Mouse (Mus musculus): ENCODE data around the gene Hoxb4.
A peak's percentile ranks its signal among the peaks of the same experiment; 100 is the strongest.

Gene Hoxb4

GRCm38 (mm10) chr11:96317608-96318367, at the start of gene Hoxb4:
Gene Hoxb4, plus strand, starts transcription at chr11:96318267.
- DNase-seq (ENCODE audit: low read depth, low spot score): no peak

GRCm38 (mm10) chr11:96269869-96270268, 48.2 kb upstream of the Hoxb4 start:
- no peak for DNase-seq (ENCODE audit: low read depth, low spot score)

- DNase-seq (ENCODE audit: low read depth, low spot score): no peak
These were observed 47.0 kb upstream of the Hoxb4 start, which contains the start of gene Hoxb9 for GRCm38 (mm10) chr11:96270996-96271540. Gene Hoxb9, plus strand, starts transcription at chr11:96271457.

GRCm38 (mm10) chr11:96271541-96272011, 46.5 kb upstream of the Hoxb4 start:
- DNase-seq (ENCODE audit: low read depth, low spot score): no peak

GRCm38 (mm10) chr11:96272024-96272921, 45.8 kb upstream of the Hoxb4 start:
- DNase-seq (ENCODE audit: low read depth, low spot score): no peak

- no peak for DNase-seq (ENCODE audit: low read depth, low spot score)
These were observed 43.6 kb upstream of the Hoxb4 start for GRCm38 (mm10) chr11:96274428-96274827.

- DNase-seq (ENCODE audit: low read depth, low spot score): no peak
These were observed 42.2 kb upstream of the Hoxb4 start for GRCm38 (mm10) chr11:96275896-96276295.

GRCm38 (mm10) chr11:96277151-96278044, 40.7 kb upstream of the Hoxb4 start:
- DNase-seq (ENCODE audit: low read depth, low spot score): no peak

GRCm38 (mm10) chr11:96278324-96278723, 39.7 kb upstream of the Hoxb4 start:
- no peak for DNase-seq (ENCODE audit: low read depth, low spot score)

- peak; percentile 80 for DNase-seq (ENCODE audit: low read depth, low spot score)
These were observed 39.3 kb upstream of the Hoxb4 start for GRCm38 (mm10) chr11:96278773-96279172.

- DNase-seq (ENCODE audit: low read depth, low spot score): no peak
These were observed 38.4 kb upstream of the Hoxb4 start for GRCm38 (mm10) chr11:96279421-96280233.

GRCm38 (mm10) chr11:96280399-96281378, 37.4 kb upstream of the Hoxb4 start:
- no peak for DNase-seq (ENCODE audit: low read depth, low spot score)

- no peak for DNase-seq (ENCODE audit: low read depth, low spot score)
These were observed 36.7 kb upstream of the Hoxb4 start for GRCm38 (mm10) chr11:96281396-96281795.

- no peak for DNase-seq (ENCODE audit: low read depth, low spot score)
These were observed 36.1 kb upstream of the Hoxb4 start, which contains the start of gene Hoxb8 for GRCm38 (mm10) chr11:96281855-96282570. Gene Hoxb8, plus strand, starts transcription at chr11:96281905.

- no peak for DNase-seq (ENCODE audit: low read depth, low spot score)
These were observed 35.2 kb upstream of the Hoxb4 start for GRCm38 (mm10) chr11:96282795-96283430.

- DNase-seq (ENCODE audit: low read depth, low spot score): no peak
These were observed 33.9 kb upstream of the Hoxb4 start for GRCm38 (mm10) chr11:96284041-96284749.

Data from retina, postnatal 7 days (tissue).